Mouse (Mus musculus) kidney, postnatal 14 days (tissue): ENCODE results near the gene Stx16.

Experiments
- DNase-seq: peaks from one replicate; pipeline ENCODE4 v3.0.0; 2022; ENCODE audit warnings: mixed read lengths

The Stx16 gene

GRCm38 (mm10) chr2:174076433-174076824 is 321 bp downstream of the Stx16 start:
- DNase-seq: no peak

- DNase-seq: peak; percentile 19
Observed at GRCm38 (mm10) chr2:174077004-174077695, 1.0 kb downstream of the Stx16 start.

- DNase-seq: no peak
Observed at GRCm38 (mm10) chr2:174077776-174078338, 1.7 kb downstream of the Stx16 start.

- no peak for DNase-seq
Observed at GRCm38 (mm10) chr2:174081833-174082232, 5.7 kb downstream of the Stx16 start.

- no peak for DNase-seq
Observed at GRCm38 (mm10) chr2:174082380-174082918, 6.3 kb downstream of the Stx16 start.

- DNase-seq: no peak
Observed at GRCm38 (mm10) chr2:174095086-174095485, 19.0 kb downstream of the Stx16 start.

GRCm38 (mm10) chr2:174102399-174102798 is 26.3 kb downstream of the Stx16 start:
- DNase-seq: no peak

- DNase-seq: no peak
Observed at GRCm38 (mm10) chr2:174103527-174103926, 27.4 kb downstream of the Stx16 start.

GRCm38 (mm10) chr2:174107375-174107774 is 31.3 kb downstream of the Stx16 start:
- no peak for DNase-seq

- peak; percentile 82 for DNase-seq
Observed at GRCm38 (mm10) chr2:174109991-174110782, 34.1 kb downstream of the Stx16 start, which contains the start of gene Npepl1. TSS of gene Npepl1 (plus strand) at chr2:174110349.

GRCm38 (mm10) chr2:174110783-174111549 is 34.9 kb downstream of the Stx16 start:
- DNase-seq: no peak

- no peak for DNase-seq
Observed at GRCm38 (mm10) chr2:174112931-174113330, 36.8 kb downstream of the Stx16 start.

GRCm38 (mm10) chr2:174114148-174114864 is 38.2 kb downstream of the Stx16 start:
- no peak for DNase-seq

- no peak for DNase-seq
Observed at GRCm38 (mm10) chr2:174116929-174117328, 40.8 kb downstream of the Stx16 start.

GRCm38 (mm10) chr2:174118141-174118540 is 42.0 kb downstream of the Stx16 start:
- DNase-seq: no peak

GRCm38 (mm10) chr2:174119259-174119658 is 43.2 kb downstream of the Stx16 start:
- no peak for DNase-seq

- no peak for DNase-seq
Observed at GRCm38 (mm10) chr2:174120631-174121030, 44.5 kb downstream of the Stx16 start.

- no peak for DNase-seq
Observed at GRCm38 (mm10) chr2:174121411-174121947, 45.4 kb downstream of the Stx16 start.

GRCm38 (mm10) chr2:174122331-174122730 is 46.2 kb downstream of the Stx16 start:
- no peak for DNase-seq

GRCm38 (mm10) chr2:174123731-174124130 is 47.6 kb downstream of the Stx16 start:
- no peak for DNase-seq

GRCm38 (mm10) chr2:174126522-174127375 is 50.6 kb downstream of the Stx16 start:
- peak; percentile 54 for DNase-seq
